Mouse (Mus musculus) neutrophil, adult 5-6 weeks (primary cell): ENCODE results near the gene Sirpa. TPM values are rescaled to one million over a fixed set of nuclear protein-coding genes. Genes with fewer than 3 reads are reported as not detected.

ENCODE experiments used
- ATAC-seq: fragments of 151-379, 151-347 bp; 2 replicates; pipeline ENCODE4 v1.8.0; 2017; ENCODE audit warnings: mild to moderate bottlenecking, moderate TSS enrichment; ENCODE audit not compliant: insufficient number of reproducible peaks, poor library complexity, low FRiP score, severe bottlenecking; ENCODE audit errors: extremely low read depth
- total RNA-seq: library from RNA; stranded (forward); fragments of 200-1000 nt; gene quantifications from 2 replicates; pipeline ENCODE4 v1.2.3, GENCODE M21; 2017

Gene Sirpa
- total RNA-seq = 359 and 376 TPM in 2 replicates

DNA sequence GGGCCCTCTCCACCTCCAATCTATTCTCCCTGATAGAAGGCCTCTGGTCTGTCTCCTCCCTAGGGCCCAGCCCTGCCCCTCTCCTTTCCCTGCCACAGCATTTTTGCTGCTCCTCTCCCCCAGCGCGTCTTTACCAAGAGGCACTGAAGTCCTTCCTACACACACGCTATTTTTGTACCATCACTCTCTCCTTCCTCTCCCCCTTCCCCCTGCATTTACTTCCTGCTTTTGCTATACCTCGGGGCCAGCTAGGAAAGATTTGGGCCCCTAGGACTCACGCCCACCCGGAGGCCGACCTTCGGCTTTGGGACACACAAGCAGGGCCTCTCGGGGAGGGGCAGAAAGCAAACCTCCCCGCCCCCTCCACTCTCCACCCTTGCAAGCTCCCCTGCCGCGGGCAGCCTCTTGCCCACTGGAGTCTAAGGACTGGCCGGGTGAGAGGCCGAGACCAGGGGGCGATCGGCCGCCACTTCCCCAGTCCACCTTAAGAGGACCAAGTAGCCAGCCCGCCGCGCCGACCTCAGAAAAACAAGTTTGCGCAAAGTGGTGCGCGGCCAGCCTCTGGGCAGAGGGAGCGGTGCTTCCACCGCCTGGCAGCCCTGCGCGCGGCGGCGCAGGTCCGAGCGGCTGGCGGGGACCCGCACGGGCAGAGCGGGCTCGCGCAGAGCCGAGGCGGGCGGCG is at the start of gene Sirpa:
Gene Sirpa, plus strand, starts transcription at position 377 of the 682 bp plus-strand sequence.
- peak; percentile 40 for ATAC-seq

DNA sequence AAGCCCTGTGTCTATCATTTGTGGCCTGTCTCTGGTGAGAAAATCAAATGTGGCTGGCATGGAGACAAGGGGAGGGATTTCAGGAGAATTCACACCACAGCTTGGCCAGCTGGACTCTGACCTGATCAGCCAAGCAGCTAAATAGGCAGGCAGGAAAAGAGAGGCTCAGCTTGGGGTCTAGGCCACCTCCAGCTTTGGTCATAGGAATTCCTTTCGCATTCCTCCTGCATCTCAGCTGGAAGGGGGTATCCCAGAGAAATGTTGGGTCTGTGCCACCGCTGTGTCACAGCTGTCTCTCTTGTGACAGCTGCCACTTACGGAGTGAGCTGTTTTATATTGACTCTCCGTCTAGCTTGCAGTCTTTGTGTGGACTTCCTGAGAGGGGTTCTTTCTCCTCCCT is 48.2 kb upstream of the Sirpa start:
- no peak for ATAC-seq

DNA sequence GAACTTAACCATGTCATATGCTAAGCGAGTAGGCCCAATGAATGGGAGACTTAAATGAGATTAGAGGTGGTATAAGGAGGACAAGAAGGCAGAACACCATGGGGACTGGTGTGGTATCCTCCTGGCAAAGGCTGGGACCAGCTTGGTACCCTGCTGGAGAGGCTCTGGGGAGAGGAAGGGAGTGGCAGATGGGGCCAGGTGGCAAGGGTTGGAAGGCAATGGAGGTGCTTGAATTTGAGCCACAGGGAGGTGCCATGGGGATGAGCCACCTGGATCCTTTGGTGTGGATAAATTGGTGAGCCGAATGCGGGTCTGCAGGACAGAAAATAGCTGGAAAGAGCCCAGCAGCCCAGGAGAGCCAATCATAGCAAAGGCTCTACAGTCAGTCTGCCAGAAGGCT is 47.7 kb upstream of the Sirpa start:
- ATAC-seq = no peak

GRCm38 (mm10) chr2:129545596-129545995 is 47.0 kb upstream of the Sirpa start:
- ATAC-seq = no peak

GRCm38 (mm10) chr2:129546772-129547171 is 45.9 kb upstream of the Sirpa start:
- ATAC-seq = peak; percentile 84

DNA sequence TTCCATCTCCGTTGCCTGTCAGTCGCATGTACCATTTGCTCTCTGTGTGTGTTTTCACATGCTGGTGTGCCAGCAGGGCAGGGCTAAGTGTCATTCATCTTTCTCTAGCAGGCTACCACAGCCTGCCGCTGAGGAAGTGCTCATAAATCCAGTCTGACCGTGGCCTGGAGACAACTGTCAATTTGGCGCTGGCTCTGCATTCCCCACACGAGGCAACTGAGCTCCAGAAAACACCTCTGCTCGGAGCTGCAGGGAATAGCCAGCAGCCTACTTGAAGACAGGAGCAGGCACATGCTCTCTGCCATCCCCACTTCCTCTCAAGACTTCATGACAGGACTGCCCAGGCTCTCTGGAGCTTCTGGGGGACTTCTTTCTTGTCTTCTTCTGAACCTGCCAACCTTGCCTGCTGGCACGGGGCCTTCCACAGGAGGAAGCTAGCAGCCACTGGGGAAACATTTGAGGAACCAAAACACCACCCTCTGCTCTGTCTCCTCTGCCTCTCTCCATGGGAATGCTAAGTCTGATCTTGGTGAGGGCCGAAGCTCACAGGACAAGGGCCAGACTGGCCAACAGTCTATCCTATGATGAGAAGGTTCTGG is 43.0 kb upstream of the Sirpa start:
- no peak for ATAC-seq

- ATAC-seq = no peak
Observed at GRCm38 (mm10) chr2:129550781-129551180, 41.9 kb upstream of the Sirpa start.

- ATAC-seq = no peak
Observed at GRCm38 (mm10) chr2:129556081-129556480, 36.6 kb upstream of the Sirpa start.

- ATAC-seq = no peak
Observed at GRCm38 (mm10) chr2:129558008-129558874, 34.4 kb upstream of the Sirpa start.

GRCm38 (mm10) chr2:129558875-129559219 is 33.8 kb upstream of the Sirpa start:
- ATAC-seq = no peak

GRCm38 (mm10) chr2:129561796-129562195 is 30.8 kb upstream of the Sirpa start:
- ATAC-seq = no peak

DNA sequence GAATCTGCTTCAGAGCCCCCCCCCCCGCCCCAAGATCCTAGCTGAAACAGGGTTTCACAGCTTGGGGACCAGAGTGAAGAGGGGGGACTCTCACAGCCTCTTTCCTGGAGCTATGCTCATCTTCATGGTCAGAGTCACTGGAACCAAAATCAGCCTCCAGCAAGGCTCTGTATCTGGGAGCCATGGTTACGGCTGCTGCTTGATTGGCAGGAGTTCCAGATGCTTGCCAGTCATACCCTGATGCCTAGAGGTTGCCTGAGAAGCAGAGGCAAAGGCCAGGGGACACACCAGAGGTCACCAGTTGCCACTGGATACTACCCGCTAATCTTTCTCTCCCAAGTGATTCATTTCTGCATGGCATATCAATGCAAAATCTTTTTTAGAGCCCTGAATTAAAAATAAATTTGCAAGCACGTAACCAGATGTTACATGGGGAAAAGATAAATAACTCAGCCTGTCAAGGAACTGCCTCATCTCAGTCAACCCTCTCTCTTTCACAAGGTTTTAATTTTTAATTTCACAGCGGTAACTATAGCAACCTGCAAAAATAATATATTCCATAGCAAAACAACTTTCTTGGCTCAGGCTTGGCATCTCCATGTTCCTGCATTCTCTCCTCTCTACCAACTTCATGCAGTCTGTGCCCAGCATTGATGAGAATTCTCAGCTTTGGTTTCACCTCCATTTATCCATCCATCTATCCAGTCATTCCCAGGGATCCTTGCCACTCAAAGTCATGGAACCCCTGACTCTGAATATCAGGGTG is 28.5 kb upstream of the Sirpa start:
- ATAC-seq = no peak

DNA sequence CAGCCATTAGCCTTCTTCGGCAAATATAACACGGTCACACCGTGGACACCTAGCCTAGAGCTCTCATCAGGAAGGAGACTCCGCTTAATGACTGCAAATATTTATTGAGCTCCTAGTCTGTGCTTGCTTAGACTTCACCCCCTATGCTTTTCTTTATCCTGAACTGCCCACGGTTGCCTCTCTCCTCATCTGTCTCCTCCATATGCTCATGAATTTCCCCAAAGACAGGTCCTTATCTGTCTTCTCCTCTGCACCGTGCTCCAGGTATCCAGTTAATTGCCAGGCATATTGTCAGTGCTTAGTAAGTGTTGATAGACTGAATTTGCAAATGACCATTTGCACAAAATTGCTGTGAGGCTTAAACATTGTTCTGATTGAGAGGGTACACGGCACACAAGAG is 23.5 kb upstream of the Sirpa start:
- ATAC-seq = no peak

GRCm38 (mm10) chr2:129569556-129569955 is 23.1 kb upstream of the Sirpa start:
- no peak for ATAC-seq

DNA sequence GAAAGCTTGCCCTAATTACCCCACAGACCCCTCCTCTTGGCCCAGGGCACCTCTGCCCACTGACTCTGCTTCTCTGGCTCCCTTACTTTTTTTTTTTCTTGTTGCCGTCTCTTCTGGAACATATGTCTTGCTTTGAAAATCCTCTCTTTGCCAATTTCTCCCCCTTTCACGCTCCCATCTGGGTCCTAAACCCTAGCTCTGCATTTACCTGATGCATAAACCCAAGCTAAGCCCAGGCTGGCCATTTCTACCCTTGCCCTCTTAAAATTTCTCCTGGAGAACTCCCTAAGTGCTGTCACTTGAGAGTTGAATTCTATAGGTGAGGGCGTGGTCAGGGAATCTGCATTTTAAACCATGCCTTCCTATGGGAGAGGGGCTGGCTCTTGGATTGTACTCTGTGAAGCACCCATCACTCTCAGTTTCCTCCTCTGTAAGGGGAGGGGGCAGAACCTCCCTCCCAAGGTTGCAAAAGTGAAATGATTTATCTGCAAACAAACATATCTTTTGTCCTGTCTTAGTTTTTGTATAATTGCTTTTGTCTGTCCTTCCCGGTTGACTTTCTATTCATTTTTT is 18.8 kb upstream of the Sirpa start:
- no peak for ATAC-seq

- no peak for ATAC-seq
Observed at GRCm38 (mm10) chr2:129574395-129575046, 18.1 kb upstream of the Sirpa start.

- peak; percentile 64 for ATAC-seq
Observed at GRCm38 (mm10) chr2:129575113-129575512, 17.5 kb upstream of the Sirpa start.

DNA sequence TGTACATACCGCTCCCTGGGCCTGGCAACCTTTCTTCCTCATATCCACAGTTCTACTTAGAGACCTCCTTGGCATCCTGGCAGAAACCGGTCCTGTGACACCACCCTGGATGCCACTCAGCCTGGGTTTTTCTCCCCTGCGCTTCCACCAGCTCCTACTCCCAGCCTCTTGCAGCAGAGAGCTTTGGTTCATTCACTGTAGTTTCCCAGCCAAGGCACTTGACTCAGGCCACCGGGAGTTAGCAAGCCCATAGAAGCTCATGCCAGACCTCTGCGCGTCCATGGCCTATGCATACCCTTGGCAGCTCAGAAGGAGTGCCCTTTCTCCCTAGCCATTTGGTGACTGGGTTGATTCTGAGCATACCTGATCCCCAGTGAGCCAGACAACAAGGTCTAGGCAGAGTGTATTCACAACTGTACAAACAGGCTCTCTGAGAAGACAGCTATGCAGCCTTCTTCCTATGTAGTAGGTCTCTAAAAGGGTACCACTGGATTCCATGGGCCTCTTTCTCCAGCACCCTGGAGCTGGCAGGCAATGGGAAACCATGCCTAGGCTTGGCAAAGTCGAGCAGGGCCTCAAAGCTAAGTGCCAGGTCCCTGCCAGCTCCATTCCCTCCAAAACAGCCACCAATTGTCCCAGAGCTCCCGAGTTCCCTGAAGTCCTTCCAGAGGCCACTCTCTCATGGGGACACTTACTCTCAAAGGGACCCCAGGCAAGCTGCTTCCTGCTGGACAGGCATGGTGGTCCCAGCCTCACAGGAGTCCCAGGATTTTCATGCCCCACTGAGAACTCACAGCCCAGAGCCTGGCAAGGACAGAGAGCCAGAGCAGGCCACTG is 15.8 kb upstream of the Sirpa start:
- no peak for ATAC-seq
